Mouse (Mus musculus) G1E (cell line): ENCODE measurements around the gene Gfy.

Experiments
- CTCF ChIP-seq: IDR thresholded peaks from 2 replicates; pipeline ENCODE4 v1.5.1; 2012; ENCODE audit warnings: low read depth, low read length, inconsistent platforms, mixed read lengths
- GATA1 ChIP-seq: IDR thresholded peaks from 2 replicates; pipeline ENCODE4 v1.6.1; 2012; ENCODE audit warnings: borderline replicate concordance, low read length, inconsistent platforms, mixed read lengths
- GATA2 ChIP-seq: IDR thresholded peaks from 2 replicates; pipeline ENCODE4 v1.6.1; 2012; ENCODE audit warnings: low read depth, low read length, inconsistent platforms, borderline replicate concordance
- POLR2AphosphoS5 ChIP-seq: IDR thresholded peaks from 2 replicates; pipeline ENCODE4 v1.6.1; 2012; ENCODE audit warnings: low read depth, low read length, inconsistent platforms; ENCODE audit not compliant: insufficient replicate concordance
- TAL1 ChIP-seq: conservative IDR thresholded peaks from 2 replicates; pipeline ENCODE4 v1.6.1; 2012; ENCODE audit warnings: low read depth, low read length, inconsistent platforms, mixed read lengths

GRCm38 (mm10) chr7:45135370-45135769 is 44.0 kb downstream of the Gfy start:
- no peak for TF ChIP-seq POLR2AphosphoS5
- TF ChIP-seq CTCF, result no peak
- TF ChIP-seq GATA1, result no peak
- TF ChIP-seq TAL1, result no peak
- TF ChIP-seq GATA2, result 0 out of 2 replicates have a peak, but pooled peaks have one; percentile 88
